Mouse (Mus musculus) heart, embryonic 15.5 days (tissue): ENCODE measurements around the gene Lhx3. TPM values are rescaled to one million over a fixed set of nuclear protein-coding genes. Genes with fewer than 3 reads are reported as not detected.

Experiments used
- ATAC-seq: fragments of 200-750 bp; cut with Nextera tagmentation; replicated peaks from 2 replicates; pipeline ENCODE4 v1.8.0; 2017; ENCODE audit warnings: low read depth, moderate TSS enrichment; ENCODE audit not compliant: insufficient number of reproducible peaks, insufficient read depth, low FRiP score
- H3K27ac ChIP-seq: fragments of 300-500 bp; sonication (generic); 2 replicates; pipeline ENCODE4 v1.5.1; 2015; ENCODE audit warnings: mild to moderate bottlenecking, inconsistent platforms
- H3K27me3 ChIP-seq: fragments of 300-500 bp; sonication (generic); 2 replicates; pipeline ENCODE4 v1.6.1; 2015; ENCODE audit warnings: inconsistent platforms
- H3K36me3 ChIP-seq: fragments of 300-500 bp; sonication (generic); 2 replicates; pipeline ENCODE4 v1.6.1; 2015; ENCODE audit warnings: mild to moderate bottlenecking, inconsistent platforms
- H3K4me1 ChIP-seq: fragments of 300-500 bp; sonication (generic); replicated peaks from 2 replicates; pipeline ENCODE4 v1.6.1; 2015; ENCODE audit warnings: inconsistent platforms
- H3K4me2 ChIP-seq: fragments of 300-500 bp; sonication (generic); 2 replicates; pipeline ENCODE4 v1.6.1; 2015; ENCODE audit warnings: inconsistent platforms, mild to moderate bottlenecking, moderate library complexity
- H3K4me3 ChIP-seq: fragments of 300-500 bp; sonication (generic); 2 replicates; pipeline ENCODE4 v1.5.1; 2015; ENCODE audit warnings: mild to moderate bottlenecking, inconsistent platforms
- H3K9ac ChIP-seq: fragments of 300-500 bp; sonication (generic); 2 replicates; pipeline ENCODE4 v1.6.1; 2015; ENCODE audit warnings: mild to moderate bottlenecking, inconsistent platforms
- H3K9me3 ChIP-seq: fragments of 300-500 bp; sonication (generic); replicated peaks from 2 replicates; pipeline ENCODE4 v1.6.1; 2016; ENCODE audit warnings: inconsistent platforms
- WGBS: fragments of 180-500 bp; shearing (Covaris S2); methylation state at CpG from one replicate; pipeline ENCODE4 v1.1.7; 2015; ENCODE audit warnings: mixed read lengths; 5-methylcytosine and 5-hydroxymethylcytosine counted together
- polyA plus RNA-seq: library from polyadenylated mRNA; unstranded; fragments of >200 nt; fragmentation: Nextera tagmentation; extraction: Ambion mirVana; gene quantifications from 2 replicates; pipeline ENCODE4 v1.2.1, GENCODE M21; 2015

Gene Lhx3
- polyA plus RNA-seq, 1 experiment from 2014 or later: not detected

DNA sequence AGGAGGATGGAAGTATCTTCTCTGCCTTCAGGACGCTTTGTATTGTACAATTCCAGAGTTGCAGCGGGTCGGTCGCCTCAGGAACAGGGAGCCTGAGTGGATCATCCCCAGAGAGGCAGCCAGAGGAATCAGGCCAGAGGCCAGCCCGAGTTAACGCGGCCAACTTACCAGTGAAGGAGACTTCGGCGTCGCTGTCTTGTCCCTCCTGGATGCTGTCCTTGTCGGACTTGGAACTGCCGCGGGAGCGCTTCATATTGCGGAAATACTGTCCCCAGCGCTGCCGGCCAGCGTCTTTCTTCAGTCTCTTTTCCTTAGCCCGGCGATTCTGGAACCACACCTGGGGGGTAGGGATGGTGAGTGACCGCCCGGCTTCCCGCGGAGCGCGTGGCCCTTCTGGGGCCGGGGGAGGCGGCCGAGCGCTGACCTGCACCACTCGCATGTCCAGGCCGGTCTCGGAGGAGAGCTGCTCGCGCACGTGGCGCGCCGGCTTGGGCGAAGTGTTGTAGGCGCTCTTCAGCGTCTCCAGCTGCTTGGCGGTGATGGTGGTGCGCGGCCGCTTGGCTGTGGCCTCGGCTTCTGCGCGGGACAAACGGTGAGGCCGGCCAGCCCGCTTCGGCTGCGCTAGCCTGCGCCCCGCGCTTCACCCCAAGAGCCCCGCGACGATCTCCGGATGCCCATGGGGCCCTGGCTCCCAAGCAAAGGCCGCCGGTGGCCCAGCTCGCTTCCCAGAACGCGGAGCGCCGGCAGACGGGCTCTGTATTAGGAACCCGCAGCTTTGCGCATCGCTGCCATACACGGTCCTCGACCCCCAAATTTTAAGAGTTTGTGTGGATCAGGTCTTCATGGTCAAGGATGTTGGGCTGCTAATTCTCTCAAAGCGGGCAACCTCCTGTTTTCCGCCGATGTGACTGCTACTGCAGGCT lies 5.9 kb downstream of the Lhx3 start:
- H3K36me3 ChIP-seq: no peaks in the 10 kb centered on the region
- no peak for ATAC-seq
- no peak overlapping the region for H3K27ac ChIP-seq
- H3K4me1 ChIP-seq: peaks cover 26% of the 10 kb centered on the region
- peak overlapping the region; percentile 28 for H3K4me2 ChIP-seq
- no peaks in the 10 kb centered on the region for H3K9me3 ChIP-seq
- peak overlapping the region; percentile 12; the same call in 1 of the 2 replicates for H3K4me3 ChIP-seq
- H3K9ac ChIP-seq: no peak overlapping the region
- WGBS: 1% methylated on average over 77 of the region's 77 CpGs
- H3K27me3 ChIP-seq: peaks cover 100% of the 10 kb centered on the region

- Histone ChIP-seq H3K9me3 (no peaks in the 10 kb centered on the region), H3K4me3 (peak overlapping the region; percentile 13; the same call in 1 of the 2 replicates), H3K9ac (no peak overlapping the region), H3K27ac (no peak overlapping the region), H3K27me3 (peaks cover 97% of the 10 kb centered on the region), H3K4me1 (peaks cover 19% of the 10 kb centered on the region), H3K36me3 (no peaks in the 10 kb centered on the region), H3K4me2 (peak overlapping the region; percentile 35)
- WGBS: 0% methylated on average over 10 of the region's 10 CpGs
- peak; percentile 56; the same call in 1 of the 2 replicates for ATAC-seq
These were observed 9.6 kb downstream of the Lhx3 start for GRCm38 (mm10) chr2:26198488-26198887.

- WGBS: 38% methylated on average over 7 of the region's 7 CpGs
- H3K27ac ChIP-seq: no peak overlapping the region
- H3K4me2 ChIP-seq: no peak overlapping the region
- no peak for ATAC-seq
- H3K9ac ChIP-seq: no peak overlapping the region
- no peaks in the 10 kb centered on the region for H3K36me3 ChIP-seq
- peaks cover 9% of the 10 kb centered on the region for H3K4me1 ChIP-seq
- H3K4me3 ChIP-seq: no peak overlapping the region
- no peaks in the 10 kb centered on the region for H3K9me3 ChIP-seq
- peaks cover 91% of the 10 kb centered on the region for H3K27me3 ChIP-seq
These were observed 13.3 kb downstream of the Lhx3 start for GRCm38 (mm10) chr2:26194552-26195339.

GRCm38 (mm10) chr2:26188517-26188916 lies 19.6 kb downstream of the Lhx3 start:
- WGBS: 60% methylated on average over 5 of the region's 5 CpGs
- H3K4me1 ChIP-seq: peaks cover 5% of the 10 kb centered on the region
- peaks cover 69% of the 10 kb centered on the region for H3K27me3 ChIP-seq
- no peak overlapping the region for H3K9ac ChIP-seq
- no peaks in the 10 kb centered on the region for H3K9me3 ChIP-seq
- H3K4me2 ChIP-seq: no peak overlapping the region
- H3K27ac ChIP-seq: no peak overlapping the region
- no peak overlapping the region for H3K4me3 ChIP-seq
- H3K36me3 ChIP-seq: no peaks in the 10 kb centered on the region
- ATAC-seq: no peak

DNA sequence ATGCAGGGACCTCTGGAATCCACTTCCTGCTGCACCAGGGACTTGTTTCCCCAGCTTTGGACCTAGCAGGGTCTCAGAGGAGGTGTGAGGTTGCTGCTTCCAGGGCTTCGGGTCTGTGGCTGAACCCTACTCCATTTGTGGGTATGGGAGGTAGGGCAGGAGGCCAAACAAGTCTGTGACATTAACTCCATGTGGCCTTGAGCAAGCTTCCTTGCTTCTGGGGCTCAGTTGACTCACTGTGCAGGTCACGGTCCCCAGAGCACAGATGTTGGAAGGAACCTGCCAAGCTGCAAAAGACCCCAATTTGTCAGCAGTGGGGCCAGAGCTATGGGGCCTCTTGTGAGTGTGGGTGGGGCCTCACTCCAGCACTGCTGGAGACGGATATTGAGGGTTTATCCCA lies 23.7 kb downstream of the Lhx3 start:
- H3K4me3 ChIP-seq: no peak overlapping the region
- ATAC-seq: no peak
- H3K9me3 ChIP-seq: no peaks in the 10 kb centered on the region
- 52% methylated on average over 3 of the region's 3 CpGs for WGBS
- peaks cover 46% of the 10 kb centered on the region for H3K27me3 ChIP-seq
- no peak overlapping the region for H3K27ac ChIP-seq
- no peaks in the 10 kb centered on the region for H3K36me3 ChIP-seq
- H3K4me2 ChIP-seq: no peak overlapping the region
- H3K9ac ChIP-seq: no peak overlapping the region
- H3K4me1 ChIP-seq: peaks cover 5% of the 10 kb centered on the region

DNA sequence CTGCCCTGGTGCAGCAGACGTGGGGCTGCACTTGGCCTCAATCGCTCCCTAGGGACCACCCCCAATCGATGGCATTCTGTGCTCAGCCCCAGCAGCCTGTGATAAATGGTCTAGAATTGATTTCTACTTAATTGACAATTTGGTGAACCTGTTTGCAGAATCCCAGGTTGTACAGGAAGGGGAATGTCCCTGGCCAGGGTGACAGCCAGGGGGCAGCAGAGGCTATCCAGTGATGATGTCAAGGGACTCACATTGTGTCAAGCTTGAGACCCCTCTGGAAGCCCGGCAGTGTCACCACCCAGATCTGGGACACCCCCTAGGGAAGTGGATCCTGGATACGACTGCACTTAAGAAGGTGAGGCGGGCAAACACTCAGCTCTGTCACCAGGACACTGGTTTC lies 25.4 kb downstream of the Lhx3 start:
- H3K4me2 ChIP-seq: no peak overlapping the region
- 13% methylated on average over 6 of the region's 6 CpGs for WGBS
- no peak overlapping the region for H3K9ac ChIP-seq
- H3K27me3 ChIP-seq: peaks cover 39% of the 10 kb centered on the region
- no peaks in the 10 kb centered on the region for H3K36me3 ChIP-seq
- ATAC-seq: no peak
- H3K4me1 ChIP-seq: no peaks in the 10 kb centered on the region
- no peak overlapping the region for H3K27ac ChIP-seq
- H3K9me3 ChIP-seq: no peaks in the 10 kb centered on the region
- no peak overlapping the region for H3K4me3 ChIP-seq

GRCm38 (mm10) chr2:26177189-26177588 lies 30.9 kb downstream of the Lhx3 start:
- Histone ChIP-seq H3K9me3 (no peaks in the 10 kb centered on the region), H3K4me1 (0 out of 2 replicates have a peak, but pooled peaks cover 2% of the 10 kb centered on the region), H3K27me3 (peaks cover 10% of the 10 kb centered on the region), H3K27ac (no peak overlapping the region), H3K9ac (no peak overlapping the region), H3K36me3 (no peaks in the 10 kb centered on the region), H3K4me3 (no peak overlapping the region), H3K4me2 (no peak overlapping the region)
- WGBS: 38% methylated on average over 2 of the region's 2 CpGs
- ATAC-seq: no peak

GRCm38 (mm10) chr2:26176731-26177130 lies 31.4 kb downstream of the Lhx3 start:
- WGBS: 29% methylated on average over 5 of the region's 5 CpGs
- Histone ChIP-seq H3K4me3 (no peak overlapping the region), H3K36me3 (no peaks in the 10 kb centered on the region), H3K4me2 (no peak overlapping the region), H3K4me1 (0 out of 2 replicates have a peak, but pooled peaks cover 2% of the 10 kb centered on the region), H3K9me3 (no peaks in the 10 kb centered on the region), H3K9ac (no peak overlapping the region), H3K27ac (no peak overlapping the region), H3K27me3 (peaks cover 7% of the 10 kb centered on the region)
- no peak for ATAC-seq

GRCm38 (mm10) chr2:26175191-26175590 lies 32.9 kb downstream of the Lhx3 start:
- H3K27ac ChIP-seq: no peak overlapping the region
- H3K9me3 ChIP-seq: no peaks in the 10 kb centered on the region
- H3K36me3 ChIP-seq: no peaks in the 10 kb centered on the region
- 0 out of 2 replicates have a peak, but pooled peaks cover 2% of the 10 kb centered on the region for H3K4me1 ChIP-seq
- ATAC-seq: no peak
- WGBS: 47% methylated on average over 4 of the region's 4 CpGs
- peaks cover 12% of the 10 kb centered on the region for H3K27me3 ChIP-seq
- no peak overlapping the region for H3K4me3 ChIP-seq
- H3K4me2 ChIP-seq: no peak overlapping the region
- no peak overlapping the region for H3K9ac ChIP-seq

- H3K4me1 ChIP-seq: peaks cover 6% of the 10 kb centered on the region; the same call in 1 of the 2 replicates
- no peak overlapping the region for H3K9ac ChIP-seq
- H3K27me3 ChIP-seq: peaks cover 12% of the 10 kb centered on the region
- WGBS: 68% methylated on average over 2 of the region's 2 CpGs
- no peak overlapping the region for H3K4me2 ChIP-seq
- no peak for ATAC-seq
- no peaks in the 10 kb centered on the region for H3K9me3 ChIP-seq
- H3K36me3 ChIP-seq: no peaks in the 10 kb centered on the region
- H3K4me3 ChIP-seq: no peak overlapping the region
- no peak overlapping the region for H3K27ac ChIP-seq
These were observed 35.9 kb downstream of the Lhx3 start for GRCm38 (mm10) chr2:26172166-26172565.

- WGBS: 57% methylated on average over 2 of the region's 2 CpGs
- peaks cover 4% of the 10 kb centered on the region; the same call in 1 of the 2 replicates for H3K4me1 ChIP-seq
- no peaks in the 10 kb centered on the region for H3K36me3 ChIP-seq
- no peak for ATAC-seq
- peaks cover 6% of the 10 kb centered on the region; the same call in 1 of the 2 replicates for H3K27me3 ChIP-seq
- no peak overlapping the region for H3K4me3 ChIP-seq
- no peak overlapping the region for H3K9ac ChIP-seq
- no peaks in the 10 kb centered on the region for H3K9me3 ChIP-seq
- no peak overlapping the region for H3K27ac ChIP-seq
- H3K4me2 ChIP-seq: no peak overlapping the region
These were observed 37.7 kb downstream of the Lhx3 start for GRCm38 (mm10) chr2:26170376-26170775.
